Mouse (Mus musculus) kidney, adult 2 months (tissue): ENCODE data around the gene Slc44a3.

Experiments
- CTCF ChIP-seq: fragments of 200-500 bp; conservative IDR thresholded peaks from 2 replicates; pipeline ENCODE4 v1.5.1; 2011; ENCODE audit warnings: low read depth, mild to moderate bottlenecking, control low read depth, low read length, moderate library complexity, mixed read lengths; ENCODE audit not compliant: insufficient read depth, insufficient read length
- POLR2A ChIP-seq: fragments of 200-500 bp; IDR thresholded peaks from one replicate; pipeline ENCODE4 v1.6.1; 2011; ENCODE audit warnings: low read depth, low read length, control low read depth

DNA sequence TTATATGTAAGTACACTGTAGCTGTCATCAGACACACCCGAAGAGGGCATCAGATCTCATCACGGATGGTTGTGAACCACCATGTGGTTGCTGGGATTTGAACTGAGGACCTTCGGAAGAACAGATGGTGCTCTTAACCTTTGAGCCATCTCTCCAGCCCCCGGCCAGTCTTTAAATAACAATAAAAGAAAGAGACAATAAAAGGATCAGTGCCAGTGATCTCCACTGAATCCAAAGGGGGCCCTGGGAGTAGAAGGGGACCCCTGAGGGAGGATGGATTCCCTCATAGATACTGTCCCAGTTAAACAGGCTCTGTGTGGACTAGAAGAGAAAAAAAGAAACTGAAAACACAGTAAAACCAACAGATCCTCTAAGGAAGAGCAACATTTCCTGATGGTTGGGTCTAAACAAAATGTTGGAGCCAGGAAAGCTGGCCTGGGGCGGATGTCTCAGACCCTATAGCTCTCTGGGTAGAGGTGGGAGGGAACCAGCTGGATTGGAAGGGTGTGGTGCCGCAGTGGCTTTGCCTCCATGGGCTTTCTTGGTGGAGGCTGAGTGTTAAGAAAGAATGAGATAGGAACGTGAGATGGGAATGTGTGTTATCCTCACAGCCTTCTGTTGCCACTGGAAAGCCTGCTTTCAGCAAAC lies 101.8 kb downstream of the Slc44a3 start:
- TF ChIP-seq POLR2A (no peak), CTCF (no peak)
